Mouse (Mus musculus) cerebellum, adult 2 months (tissue): Measurements from ENCODE around the gene Ccdc15.

Source experiments
- CTCF ChIP-seq: fragments of 200-500 bp; IDR thresholded peaks from 2 replicates; pipeline ENCODE4 v1.5.1; 2011; ENCODE audit warnings: low read depth, mild to moderate bottlenecking, control low read depth, low read length, moderate library complexity, borderline replicate concordance; ENCODE audit not compliant: insufficient read depth
- POLR2A ChIP-seq: fragments of 200-500 bp; IDR thresholded peaks from 2 replicates; pipeline ENCODE4 v1.6.1; 2011; ENCODE audit warnings: low read length, control low read depth, borderline replicate concordance; ENCODE audit not compliant: insufficient read depth

DNA sequence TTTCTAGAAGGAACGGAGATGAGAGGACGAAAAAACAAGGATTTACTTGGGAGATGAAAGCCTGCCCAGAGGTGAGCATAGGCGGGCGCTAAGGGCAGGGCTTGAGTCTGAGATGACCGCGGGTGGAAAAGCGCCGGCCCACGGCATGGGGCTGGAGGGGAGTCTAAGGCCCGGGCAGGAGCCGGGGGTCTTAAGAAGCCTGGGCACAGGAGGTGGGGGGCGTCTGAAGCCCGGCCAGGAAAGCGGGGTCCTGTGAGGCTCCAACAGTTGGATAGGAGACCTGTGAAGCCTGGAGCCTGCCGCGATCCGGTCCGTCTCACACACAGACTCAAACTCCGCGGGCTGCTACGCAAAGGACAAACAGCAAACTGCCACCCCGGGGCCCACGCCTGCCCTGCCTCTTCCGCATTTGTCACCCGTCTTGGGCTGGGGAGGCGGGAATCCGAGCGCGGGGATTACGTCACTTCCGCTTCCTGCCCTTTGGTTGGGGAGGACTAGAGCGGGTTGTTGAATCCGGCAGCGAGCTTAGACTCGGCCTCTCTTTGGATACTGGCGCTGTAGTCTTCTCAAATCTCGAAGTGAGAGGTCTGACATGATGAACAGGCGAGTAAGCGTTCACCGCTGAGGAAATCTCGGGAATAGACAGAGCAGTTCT lies at the start of gene Ccdc15:
- peak; percentile 97; the same call in 1 of the 2 replicates for TF ChIP-seq POLR2A
- TF ChIP-seq CTCF: no peak
